23 mouse cellular contexts compared by ENCODE assay signal in the genomic region with DNA sequence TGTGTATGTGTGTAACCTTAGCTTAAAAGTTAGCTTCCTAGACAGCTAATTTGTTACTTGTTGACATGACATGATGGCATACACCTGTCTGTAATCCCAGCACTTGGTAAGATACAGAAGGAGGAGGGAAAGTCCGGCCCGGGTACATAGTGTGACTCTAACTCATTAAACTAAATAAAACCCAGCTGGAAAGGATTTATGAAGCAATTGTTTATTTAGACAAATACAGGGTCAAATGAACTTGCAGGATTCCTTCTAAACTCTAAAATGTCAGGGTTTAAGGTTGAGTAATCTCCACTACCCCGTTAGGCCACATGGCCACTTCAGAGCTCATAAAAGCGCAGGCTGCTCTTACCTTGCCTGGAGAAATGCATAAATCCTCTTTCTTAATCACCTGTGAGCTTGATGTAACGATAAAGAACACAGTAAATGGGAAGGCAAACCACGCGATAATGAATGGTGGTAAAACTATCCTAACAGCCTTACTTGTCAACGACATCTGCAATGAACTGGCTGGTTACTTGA. TPM values are rescaled to one million over a fixed set of nuclear protein-coding genes. Genes with fewer than 3 reads are reported as not detected.
"Had no signal": no experiment of that assay in that cellular context is flagged by ENCODE, and none has a peak within 500 bp of the region (broad histone marks: within the 10 kb centered on the region; RNA-seq: fewer than 3 reads in every experiment).

No protein-coding gene starts in this region.

- H3K9ac ChIP-seq: kidney, embryonic 15.5 days; limb, embryonic 13.5 days; liver, embryonic 15.5 days; lung, embryonic 14.5 days; midbrain, embryonic 13.5 days; neural tube, embryonic 13.5 days had no signal

- H3K27ac ChIP-seq: kidney, embryonic 15.5 days; limb, embryonic 10.5 days; limb, embryonic 13.5 days; liver, embryonic 15.5 days; midbrain, embryonic 10.5 days; midbrain, embryonic 13.5 days; neural tube, embryonic 13.5 days had no signal

- H3K4me3 ChIP-seq: kidney, embryonic 15.5 days; limb, embryonic 10.5 days; limb, embryonic 13.5 days; liver, embryonic 15.5 days; megakaryocyte, embryonic 14.5 days; midbrain, embryonic 10.5 days; midbrain, embryonic 13.5 days; myocyte; neural tube, embryonic 13.5 days had no signal

- ATAC-seq: intestine, postnatal 0 days; midbrain, embryonic 13.5 days; midbrain, embryonic 16.5 days had no signal

- DNase-seq: kidney, adult 2 months; kidney, postnatal 36 days; liver; lung, embryonic 14.5 days; lung, postnatal 10 days; lung, postnatal 36 days; thymus, adult 18-20 months; thymus, postnatal 36 days had no signal

- H3K9me3 ChIP-seq: kidney, embryonic 15.5 days; limb, embryonic 10.5 days; limb, embryonic 13.5 days; liver, embryonic 15.5 days; megakaryocyte, embryonic 14.5 days; midbrain, embryonic 10.5 days; midbrain, embryonic 13.5 days; neural tube, embryonic 13.5 days had no signal

- H3K4me2 ChIP-seq: kidney, embryonic 15.5 days; limb, embryonic 13.5 days; liver, embryonic 15.5 days; lung, embryonic 14.5 days; midbrain, embryonic 13.5 days; neural tube, embryonic 13.5 days had no signal

- H3K27me3 ChIP-seq: kidney, embryonic 15.5 days; limb, embryonic 13.5 days; liver, embryonic 15.5 days; megakaryocyte, embryonic 14.5 days; midbrain, embryonic 13.5 days; neural tube, embryonic 13.5 days had no signal

RNA-seq across cellular contexts. Expression of a gene that starts 17.5 kb away (rescaled TPM):
- polyA plus RNA-seq: intestine, postnatal 0 days; kidney, adult 2 months; myocyte; small intestine, adult 2 months; spleen, adult 2 months; testis, adult 2 months; urinary bladder, adult 2 months had no signal
